Mouse (Mus musculus): ENCODE data around the gene Maml3. TPM values are rescaled to one million over a fixed set of nuclear protein-coding genes. Genes with fewer than 3 reads are reported as not detected.

Gene Maml3
- polyA plus RNA-seq, 1 experiment from 2014 or later, result 5.6 TPM

DNA sequence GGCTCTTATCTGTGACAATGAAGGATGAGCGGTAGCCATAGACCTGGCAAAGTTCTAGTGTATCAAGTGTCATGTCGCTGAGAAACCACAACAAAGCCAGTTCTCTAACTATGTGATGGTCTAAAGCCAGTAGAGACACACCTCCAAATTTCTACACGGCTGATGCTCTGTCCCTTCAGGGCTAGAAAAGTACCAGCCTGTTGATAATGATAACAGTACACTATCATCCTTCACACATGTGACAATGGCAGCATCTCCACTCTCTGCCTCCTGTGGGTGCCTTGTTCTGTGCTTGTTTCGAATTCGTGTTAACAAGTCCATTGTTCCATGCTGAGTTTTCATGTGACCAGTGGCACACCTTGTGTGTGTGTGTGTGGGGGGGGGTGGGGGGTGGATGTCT lies 180.2 kb downstream of the Maml3 start:
- DNase-seq (ENCODE audit: low spot score), result no peak
- Histone ChIP-seq H3K36me3 (no peaks in the 10 kb centered on the region; the same call in 1 of the 2 replicates), H3K27me3 (ENCODE audit: insufficient read depth, poor library complexity, severe bottlenecking) (no peaks in the 10 kb centered on the region), H3K4me1 (replicated peaks) (peaks cover 40% of the 10 kb centered on the region), H3K27ac (no peak overlapping the region), H3K4me3 (no peak overlapping the region), H3K9me3 (0 out of 2 replicates have a peak, but pooled peaks cover 9% of the 10 kb centered on the region)
- WGBS, result 78% methylated on average over 5 of the region's 5 CpGs

- no peaks in the 10 kb centered on the region for H3K27me3 ChIP-seq (ENCODE audit: insufficient read depth, poor library complexity, severe bottlenecking)
- H3K9me3 ChIP-seq, result 0 out of 2 replicates have a peak, but pooled peaks cover 9% of the 10 kb centered on the region
- no peaks in the 10 kb centered on the region; the same call in 1 of the 2 replicates for H3K36me3 ChIP-seq
- H3K27ac ChIP-seq, result no peak overlapping the region
- peaks cover 40% of the 10 kb centered on the region for H3K4me1 ChIP-seq (replicated peaks)
- 88% methylated on average over 6 of the region's 6 CpGs for WGBS
- no peak for DNase-seq (ENCODE audit: low spot score)
- H3K4me3 ChIP-seq, result no peak overlapping the region
These were observed 181.1 kb downstream of the Maml3 start for GRCm38 (mm10) chr3:51923800-51924199.

- Histone ChIP-seq H3K9me3 (0 out of 2 replicates have a peak, but pooled peaks cover 9% of the 10 kb centered on the region), H3K27me3 (ENCODE audit: insufficient read depth, poor library complexity, severe bottlenecking) (no peaks in the 10 kb centered on the region), H3K4me3 (no peak overlapping the region), H3K4me1 (replicated peaks) (peaks cover 34% of the 10 kb centered on the region), H3K27ac (no peak overlapping the region), H3K36me3 (no peaks in the 10 kb centered on the region; the same call in 1 of the 2 replicates)
- 87% methylated on average over 4 of the region's 4 CpGs for WGBS
- DNase-seq (ENCODE audit: low spot score), result no peak
These were observed 188.0 kb downstream of the Maml3 start for GRCm38 (mm10) chr3:51916902-51917301.

DNA sequence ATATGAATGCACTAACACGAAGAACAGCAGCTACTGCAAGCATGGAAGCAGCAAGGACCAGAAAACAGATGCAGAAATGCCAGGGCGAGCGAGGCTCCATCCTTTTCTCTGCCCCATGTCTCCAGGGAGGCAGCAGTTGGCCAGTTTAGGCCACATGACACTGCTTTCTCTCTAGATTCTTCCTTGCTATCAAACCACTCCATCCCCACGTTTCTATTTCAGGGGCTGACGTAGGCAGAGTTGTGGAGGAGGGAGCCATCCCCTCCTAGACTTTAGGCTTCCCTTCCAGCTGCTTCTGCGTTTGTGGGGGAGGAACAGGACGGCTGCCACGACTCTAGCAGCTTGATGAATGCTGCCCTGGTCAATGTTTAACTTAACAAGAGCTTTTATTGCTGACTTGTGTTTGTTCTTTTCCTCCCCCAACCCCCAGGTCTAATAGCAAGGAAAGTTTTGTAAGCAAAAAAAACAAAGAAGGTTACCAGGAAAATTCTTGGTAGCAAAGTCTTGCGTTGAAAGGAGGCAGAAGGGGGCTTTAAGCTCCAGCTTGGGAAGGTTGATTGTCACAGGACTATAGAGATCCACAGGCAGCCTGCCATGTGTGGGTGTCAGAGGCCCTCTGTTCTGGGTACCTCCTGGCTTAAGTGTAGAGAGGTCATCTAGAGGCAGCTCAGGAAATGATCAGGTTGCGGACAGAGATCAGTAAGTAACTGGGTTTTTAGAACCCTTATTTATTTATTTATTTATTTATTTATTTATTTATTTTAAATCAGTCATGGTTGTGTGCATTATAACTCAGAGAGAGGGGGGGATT lies 188.6 kb downstream of the Maml3 start:
- H3K27ac ChIP-seq, result peak overlapping the region; percentile 59; the same call in 1 of the 2 replicates
- DNase-seq (ENCODE audit: low spot score), result no peak
- no peak overlapping the region for H3K4me3 ChIP-seq
- H3K27me3 ChIP-seq (ENCODE audit: insufficient read depth, poor library complexity, severe bottlenecking), result no peaks in the 10 kb centered on the region
- peaks cover 34% of the 10 kb centered on the region for H3K4me1 ChIP-seq (replicated peaks)
- 32% methylated on average over 10 of the region's 10 CpGs for WGBS
- H3K9me3 ChIP-seq, result 0 out of 2 replicates have a peak, but pooled peaks cover 9% of the 10 kb centered on the region
- no peaks in the 10 kb centered on the region; the same call in 1 of the 2 replicates for H3K36me3 ChIP-seq

DNA sequence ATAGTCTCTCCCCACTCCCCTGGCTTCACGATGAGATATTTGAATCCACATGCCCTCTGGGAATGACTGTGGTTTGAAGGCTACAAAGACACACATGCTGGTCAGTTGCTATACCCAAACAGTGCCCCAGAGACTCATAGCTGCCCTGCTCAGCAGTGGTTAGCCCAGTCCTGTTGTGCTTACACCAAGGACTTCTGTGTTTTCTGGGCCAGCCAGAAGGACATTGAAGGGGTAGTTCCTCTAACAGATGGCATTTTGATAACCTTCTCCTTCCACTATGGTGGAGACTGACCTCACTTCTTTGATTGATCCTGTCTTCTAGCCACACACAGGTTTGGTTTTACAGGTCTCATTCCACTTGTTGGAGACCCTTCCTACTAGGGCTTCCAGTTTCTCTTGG lies 189.5 kb downstream of the Maml3 start:
- Histone ChIP-seq H3K9me3 (0 out of 2 replicates have a peak, but pooled peaks cover 6% of the 10 kb centered on the region), H3K4me1 (replicated peaks) (peaks cover 34% of the 10 kb centered on the region), H3K27ac (peak overlapping the region; percentile 59), H3K4me3 (no peak overlapping the region), H3K27me3 (ENCODE audit: insufficient read depth, poor library complexity, severe bottlenecking) (no peaks in the 10 kb centered on the region), H3K36me3 (no peaks in the 10 kb centered on the region; the same call in 1 of the 2 replicates)
- 76% methylated on average over 1 of the region's 1 CpGs for WGBS
- DNase-seq (ENCODE audit: low spot score), result no peak

- H3K4me1 ChIP-seq (replicated peaks), result peaks cover 34% of the 10 kb centered on the region
- no peak for DNase-seq (ENCODE audit: low spot score)
- no peak overlapping the region for H3K27ac ChIP-seq
- 95% methylated on average over 4 of the region's 4 CpGs for WGBS
- H3K9me3 ChIP-seq, result 0 out of 2 replicates have a peak, but pooled peaks cover 2% of the 10 kb centered on the region
- no peaks in the 10 kb centered on the region for H3K36me3 ChIP-seq
- H3K4me3 ChIP-seq, result no peak overlapping the region
- H3K27me3 ChIP-seq (ENCODE audit: insufficient read depth, poor library complexity, severe bottlenecking), result no peaks in the 10 kb centered on the region
These were observed 190.0 kb downstream of the Maml3 start for GRCm38 (mm10) chr3:51914900-51915299.

DNA sequence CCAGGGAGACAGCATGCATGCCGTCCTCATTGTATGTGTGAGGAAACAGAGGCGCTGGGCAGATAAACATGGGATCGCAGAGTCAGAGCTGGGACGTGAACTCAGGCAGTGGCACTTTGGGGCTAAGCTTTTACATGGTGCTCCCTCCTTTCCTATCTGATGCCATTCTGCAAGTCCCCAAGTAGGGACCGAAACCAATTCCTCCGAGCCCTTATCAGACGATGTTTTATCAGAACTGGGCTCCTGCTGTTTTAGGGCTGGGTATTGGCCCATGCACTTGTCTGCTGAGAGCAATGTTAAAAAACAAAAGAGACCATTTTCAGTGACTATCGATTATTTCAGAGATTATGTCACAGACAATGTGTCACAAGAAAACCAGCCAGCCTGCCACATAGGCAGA lies 191.4 kb downstream of the Maml3 start:
- no peak overlapping the region for H3K4me3 ChIP-seq
- H3K4me1 ChIP-seq (replicated peaks), result peaks cover 45% of the 10 kb centered on the region
- no peaks in the 10 kb centered on the region for H3K27me3 ChIP-seq (ENCODE audit: insufficient read depth, poor library complexity, severe bottlenecking)
- DNase-seq (ENCODE audit: low spot score), result no peak
- no peak overlapping the region for H3K27ac ChIP-seq
- WGBS, result 85% methylated on average over 8 of the region's 8 CpGs
- H3K9me3 ChIP-seq, result no peaks in the 10 kb centered on the region
- no peaks in the 10 kb centered on the region for H3K36me3 ChIP-seq

DNA sequence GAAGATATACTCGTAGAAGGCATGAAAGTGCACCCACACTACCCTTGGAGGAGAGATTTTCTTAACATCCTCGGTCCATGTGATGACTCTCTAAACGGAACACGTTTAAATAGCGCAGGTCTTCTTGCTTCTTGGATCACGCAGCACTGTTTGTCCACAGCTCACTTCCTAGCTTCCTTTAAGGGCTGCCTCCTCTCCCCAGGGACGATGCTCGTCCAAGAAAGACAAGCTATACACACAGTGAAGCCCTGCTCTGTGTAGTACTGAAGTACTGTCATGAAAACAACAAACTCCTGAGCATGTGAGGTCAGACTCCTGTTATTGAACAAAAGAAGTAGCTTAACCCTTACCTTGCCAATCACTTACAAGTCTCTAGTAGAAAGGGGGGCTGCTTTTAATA lies 192.7 kb downstream of the Maml3 start:
- Histone ChIP-seq H3K27ac (no peak overlapping the region), H3K36me3 (no peaks in the 10 kb centered on the region), H3K9me3 (no peaks in the 10 kb centered on the region), H3K27me3 (ENCODE audit: insufficient read depth, poor library complexity, severe bottlenecking) (no peaks in the 10 kb centered on the region), H3K4me1 (replicated peaks) (peaks cover 54% of the 10 kb centered on the region), H3K4me3 (no peak overlapping the region)
- no peak for DNase-seq (ENCODE audit: low spot score)
- WGBS, result 51% methylated on average over 8 of the region's 8 CpGs

DNA sequence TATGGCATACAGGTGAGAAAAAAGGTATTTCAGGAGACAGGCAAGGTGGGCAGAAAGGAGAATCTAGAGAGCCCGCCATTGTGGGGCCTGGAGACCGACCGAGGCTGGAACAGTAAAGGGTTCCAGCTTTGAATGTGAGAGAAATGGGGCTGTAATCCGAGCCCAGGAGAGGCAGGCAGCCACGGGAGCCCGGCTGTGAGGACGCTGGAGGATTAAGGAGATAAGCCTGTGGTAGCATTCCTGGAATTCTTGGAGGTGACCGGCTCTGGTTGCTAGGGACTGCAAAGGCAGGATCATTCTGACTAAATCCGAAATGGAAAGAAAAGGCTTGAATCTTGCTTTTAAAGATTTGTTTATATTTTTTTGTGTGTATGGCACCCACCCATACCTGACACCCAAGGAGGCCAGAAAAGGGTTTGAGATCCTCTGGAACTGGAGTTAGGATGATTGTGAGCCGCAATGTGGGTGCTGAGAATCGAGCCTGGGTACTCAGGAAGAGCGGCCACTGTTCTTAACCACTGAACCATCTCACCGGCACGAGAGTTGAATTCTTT lies 196.4 kb downstream of the Maml3 start:
- Histone ChIP-seq H3K27ac (peak overlapping the region; percentile 76), H3K27me3 (ENCODE audit: insufficient read depth, poor library complexity, severe bottlenecking) (no peaks in the 10 kb centered on the region), H3K4me3 (no peak overlapping the region), H3K4me1 (replicated peaks) (peaks cover 49% of the 10 kb centered on the region), H3K36me3 (no peaks in the 10 kb centered on the region), H3K9me3 (no peaks in the 10 kb centered on the region)
- DNase-seq (ENCODE audit: low spot score), result peak; percentile 58
- 10% methylated on average over 14 of the region's 14 CpGs for WGBS

- H3K4me1 ChIP-seq (replicated peaks), result peaks cover 41% of the 10 kb centered on the region
- DNase-seq (ENCODE audit: low spot score), result no peak
These were observed 197.6 kb downstream of the Maml3 start for GRCm38 (mm10) chr3:51907113-51907860.

GRCm38 (mm10) chr3:51905903-51906302 lies 199.0 kb downstream of the Maml3 start:
- Histone ChIP-seq H3K4me1 (replicated peaks) (peaks cover 41% of the 10 kb centered on the region), H3K36me3 (no peaks in the 10 kb centered on the region), H3K9me3 (no peaks in the 10 kb centered on the region), H3K27ac (no peak overlapping the region), H3K27me3 (ENCODE audit: insufficient read depth, poor library complexity, severe bottlenecking) (no peaks in the 10 kb centered on the region), H3K4me3 (no peak overlapping the region)
- WGBS, result 80% methylated on average over 9 of the region's 9 CpGs
- DNase-seq (ENCODE audit: low spot score), result no peak

More at GRCm38 (mm10) chr3:51907113-51907860, 197.6 kb downstream of the Maml3 start:
- Histone ChIP-seq H3K4me3 (no peak overlapping the region), H3K9me3 (no peaks in the 10 kb centered on the region), H3K27ac (0 out of 2 replicates have a peak overlapping the region, but pooled peaks have one; percentile 53), H3K27me3 (ENCODE audit: insufficient read depth, poor library complexity, severe bottlenecking) (no peaks in the 10 kb centered on the region), H3K36me3 (no peaks in the 10 kb centered on the region)
- 50% methylated on average over 10 of the region's 10 CpGs for WGBS

DNA sequence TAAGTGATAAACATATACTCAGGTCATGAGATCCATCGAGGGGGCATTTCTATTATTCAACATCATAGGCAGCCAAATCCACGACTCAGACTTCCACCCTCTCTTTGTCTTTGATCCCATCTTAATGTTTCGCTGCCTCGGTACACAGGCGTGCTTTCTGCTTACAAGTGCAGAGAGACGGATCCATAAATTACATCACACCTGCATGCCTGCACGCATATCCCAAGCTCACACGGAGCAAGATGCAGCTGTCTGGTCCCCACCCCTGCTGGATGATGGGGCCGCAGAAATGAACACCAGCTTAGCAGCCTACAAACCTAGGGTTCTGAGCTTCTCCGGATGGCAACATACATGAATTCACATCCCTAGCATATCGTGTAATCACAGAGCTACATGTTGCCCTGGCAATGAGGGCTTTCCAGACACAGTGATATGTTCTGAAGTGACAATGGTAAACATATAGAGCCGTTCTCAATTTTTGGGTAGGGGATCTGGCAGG lies 200.5 kb downstream of the Maml3 start:
- WGBS, result 87% methylated on average over 12 of the region's 12 CpGs
- peak overlapping the region; percentile 29; the same call in 1 of the 2 replicates for H3K27ac ChIP-seq
- DNase-seq (ENCODE audit: low spot score), result no peak

More for the DNA sequence above, 200.5 kb downstream of the Maml3 start:
- H3K4me3 ChIP-seq, result no peak overlapping the region
- no peaks in the 10 kb centered on the region for H3K36me3 ChIP-seq
- H3K27me3 ChIP-seq (ENCODE audit: insufficient read depth, poor library complexity, severe bottlenecking), result no peaks in the 10 kb centered on the region
- H3K4me1 ChIP-seq (replicated peaks), result peaks cover 53% of the 10 kb centered on the region
- no peaks in the 10 kb centered on the region for H3K9me3 ChIP-seq

Measured in hindbrain, embryonic 10.5 days (tissue).